Mouse (Mus musculus): Measurements from ENCODE around the gene Cdc42ep3.

Cdc42ep3 gene

DNA sequence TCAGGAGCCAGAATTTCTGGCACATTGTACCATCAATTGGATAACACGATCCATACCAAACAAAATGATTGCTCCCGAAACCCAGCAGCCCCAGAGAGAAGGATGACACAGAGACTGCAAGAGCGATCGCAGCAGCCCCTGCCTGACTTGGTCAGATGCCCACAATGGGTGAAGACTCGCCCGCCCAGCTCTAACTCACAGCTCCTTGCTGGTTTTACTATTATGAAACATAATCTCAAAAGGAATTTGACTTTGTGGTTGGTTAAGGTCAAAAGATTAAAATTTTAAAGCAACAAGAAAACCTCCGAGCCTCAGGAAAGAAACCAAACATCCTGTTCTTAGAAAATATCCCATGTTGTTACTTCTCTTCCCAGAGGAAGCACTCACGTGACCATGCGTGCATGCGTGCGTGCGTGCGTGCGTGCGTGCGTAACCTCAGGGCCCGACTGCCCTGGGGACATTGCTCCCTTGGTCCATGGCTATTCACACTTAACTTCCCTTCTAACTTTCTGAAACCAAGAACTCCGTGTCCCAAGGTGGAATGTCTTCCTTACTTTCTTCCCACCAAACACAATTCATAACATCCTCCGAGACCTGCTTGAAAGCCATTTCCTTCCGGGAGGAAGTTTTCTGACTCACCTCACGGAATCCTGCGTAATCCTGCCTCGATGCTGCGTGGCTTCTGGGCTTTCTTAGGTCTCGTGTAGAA is 9.7 kb downstream of the Cdc42ep3 start:
- no peak for DNase-seq (ENCODE audit: low read depth, low spot score)

DNA sequence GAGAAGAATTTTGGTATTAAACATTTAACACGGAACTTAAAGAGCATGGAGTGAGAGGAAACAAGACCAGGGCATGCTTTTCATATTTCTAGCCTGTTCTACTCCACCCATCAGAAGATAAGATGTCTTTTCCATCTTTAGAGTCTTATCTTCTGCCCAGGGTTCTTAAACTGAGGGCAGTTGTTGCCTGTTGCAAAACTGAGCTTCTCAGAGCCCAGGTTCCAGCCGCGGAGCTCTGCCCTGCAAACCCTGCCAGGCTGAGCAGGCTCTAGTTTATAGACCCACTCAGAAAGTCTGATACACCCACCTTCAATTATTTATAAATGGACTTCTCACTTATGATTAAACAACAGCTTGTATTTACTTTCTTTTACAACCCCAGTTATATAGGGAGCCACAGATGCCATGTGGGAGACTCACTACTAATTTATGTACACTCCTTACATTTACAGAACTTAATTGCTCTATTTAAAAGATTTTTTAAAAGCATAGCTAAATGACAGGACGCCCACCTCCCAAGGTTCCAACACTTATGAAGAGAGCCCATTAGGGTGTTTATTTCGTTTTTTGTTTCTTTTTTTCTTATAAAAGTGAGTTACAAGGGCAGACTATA is 11.5 kb downstream of the Cdc42ep3 start:
- no peak for DNase-seq (ENCODE audit: low read depth, low spot score)

DNA sequence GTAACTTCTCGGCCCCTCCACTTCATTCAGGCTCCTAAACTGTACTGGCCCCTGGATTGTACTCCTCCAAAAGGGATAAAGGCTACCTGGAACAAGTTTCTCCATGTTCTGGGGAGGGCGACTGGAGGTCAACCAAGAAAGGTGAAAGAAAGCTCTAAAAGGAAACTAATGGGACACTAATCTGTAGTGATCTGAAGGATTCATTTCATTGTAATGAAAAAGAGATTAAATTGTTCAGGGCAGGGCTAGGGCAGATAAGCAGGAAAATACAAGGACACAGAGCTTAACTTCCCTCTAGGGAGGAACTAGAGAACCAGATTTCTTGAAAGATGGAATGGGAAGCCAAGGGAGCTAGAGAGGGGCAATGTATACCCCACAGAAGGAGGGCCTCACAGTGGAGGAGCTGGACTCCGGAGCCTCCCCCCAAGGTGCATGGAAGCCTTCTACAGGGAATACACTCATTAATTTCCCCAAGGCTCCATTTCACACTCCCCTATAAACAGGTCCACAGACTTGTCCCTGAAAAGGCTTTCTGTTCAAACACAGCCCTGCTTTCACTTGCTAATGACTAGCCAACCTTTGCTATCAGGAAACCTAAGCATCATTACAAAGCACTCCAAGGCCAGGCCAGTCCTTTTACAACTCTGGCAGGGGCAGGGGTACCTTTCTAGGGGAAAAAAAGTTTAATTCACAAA is 12.1 kb downstream of the Cdc42ep3 start:
- DNase-seq (ENCODE audit: low read depth, low spot score), result no peak

DNA sequence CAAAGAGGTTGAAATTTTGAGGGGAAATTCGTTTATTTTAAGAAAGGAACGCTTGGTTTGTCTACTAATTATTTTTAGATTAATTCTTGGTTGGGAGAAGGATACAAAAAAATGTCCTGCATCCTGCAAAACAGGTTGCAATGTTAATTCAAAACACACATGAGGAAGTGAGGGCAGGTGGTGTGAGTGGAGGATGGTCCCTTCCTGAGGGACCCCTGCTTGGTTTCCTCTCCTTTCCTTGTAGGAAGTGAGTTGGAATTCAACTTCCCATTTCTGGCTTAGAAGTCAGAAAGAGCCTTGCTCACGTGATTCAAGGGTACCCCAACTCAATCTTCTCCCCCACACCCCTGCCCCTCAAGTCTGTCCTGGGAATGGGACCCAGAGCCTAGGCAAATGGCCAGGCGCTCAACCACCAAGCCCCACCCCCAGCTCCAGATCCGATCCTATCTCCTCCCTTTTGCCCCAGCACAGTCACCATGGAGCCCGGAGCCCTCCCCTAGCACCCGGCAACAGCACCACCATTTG is 12.9 kb downstream of the Cdc42ep3 start:
- DNase-seq (ENCODE audit: low read depth, low spot score), result no peak

DNA sequence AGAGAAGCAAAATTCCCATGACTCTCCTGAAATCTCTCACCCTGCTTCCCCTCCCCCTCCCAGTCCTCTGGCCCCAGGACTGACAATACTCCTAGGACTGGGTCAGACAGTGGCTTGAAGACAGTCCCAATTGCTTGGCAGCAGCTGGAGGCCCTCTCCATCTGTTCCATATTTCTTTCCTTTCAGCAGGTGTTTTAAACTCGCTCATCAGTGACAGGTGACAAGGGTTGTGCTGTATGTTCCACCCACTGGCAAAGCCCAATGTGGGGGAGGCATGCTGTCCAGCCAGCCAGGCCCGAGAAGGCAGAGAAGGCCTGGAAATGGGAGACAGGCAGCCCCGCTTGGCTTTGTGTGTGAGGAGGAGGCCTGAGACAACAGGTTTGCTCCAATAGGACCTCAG is 17.4 kb downstream of the Cdc42ep3 start:
- DNase-seq (ENCODE audit: low read depth, low spot score), result no peak

DNA sequence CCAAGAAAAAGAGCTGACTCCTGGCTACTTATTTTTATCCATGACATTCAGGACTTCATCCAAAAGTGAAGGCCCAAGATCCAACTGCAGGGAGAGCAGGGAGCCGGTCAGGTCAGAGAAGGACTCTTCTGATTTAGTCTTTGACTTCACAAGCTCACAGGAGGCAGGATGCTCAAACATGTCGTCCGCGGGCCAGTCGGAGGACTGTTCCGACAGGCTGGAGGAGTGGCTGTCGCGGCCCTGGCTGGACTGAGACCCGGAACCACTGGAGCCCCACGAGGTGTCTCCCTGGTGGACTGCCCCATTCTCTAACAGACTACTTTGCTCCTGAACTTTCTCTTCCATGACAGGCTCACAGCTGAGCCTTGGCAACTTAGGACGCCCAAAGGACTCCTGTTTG is 20.2 kb downstream of the Cdc42ep3 start:
- no peak for DNase-seq (ENCODE audit: low read depth, low spot score)

DNA sequence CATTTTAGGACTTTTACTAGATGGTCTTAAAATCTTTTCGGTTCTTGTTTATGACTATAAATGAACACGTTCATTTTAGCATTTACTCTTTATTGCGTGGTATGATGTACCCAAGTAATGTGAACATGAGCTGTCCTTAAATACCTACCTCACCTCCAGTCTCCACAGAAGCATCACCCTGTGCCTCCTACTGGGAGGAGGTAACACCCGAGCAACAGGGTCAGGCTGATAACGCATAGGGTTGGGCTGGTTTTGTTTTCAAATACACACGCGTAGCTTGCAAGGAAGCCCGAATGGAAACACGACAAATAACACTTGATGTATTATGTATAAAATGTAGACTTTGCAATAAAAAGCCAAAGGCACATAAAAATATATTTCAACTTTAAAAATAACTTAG is 21.2 kb downstream of the Cdc42ep3 start:
- DNase-seq (ENCODE audit: low read depth, low spot score), result no peak

DNA sequence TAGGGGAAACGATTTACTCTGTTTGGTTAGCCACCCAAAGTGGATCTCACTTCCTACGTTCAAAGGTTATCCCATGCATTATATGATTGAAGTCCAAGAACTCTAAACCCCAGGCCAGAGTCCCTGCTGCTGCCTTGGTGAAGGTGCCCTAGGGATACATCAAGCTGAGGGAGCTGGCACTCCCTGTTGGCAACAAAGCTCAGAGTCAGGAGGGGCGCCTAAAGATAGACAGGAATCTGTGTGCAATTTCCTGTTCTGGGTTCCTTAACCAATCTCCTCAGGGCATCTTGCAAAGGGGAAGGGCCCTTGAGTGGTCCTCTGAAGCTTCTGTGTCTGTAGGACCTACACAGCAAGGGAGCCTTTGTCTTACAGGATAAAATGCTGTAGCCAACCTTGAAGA is 22.0 kb downstream of the Cdc42ep3 start:
- no peak for DNase-seq (ENCODE audit: low read depth, low spot score)

DNA sequence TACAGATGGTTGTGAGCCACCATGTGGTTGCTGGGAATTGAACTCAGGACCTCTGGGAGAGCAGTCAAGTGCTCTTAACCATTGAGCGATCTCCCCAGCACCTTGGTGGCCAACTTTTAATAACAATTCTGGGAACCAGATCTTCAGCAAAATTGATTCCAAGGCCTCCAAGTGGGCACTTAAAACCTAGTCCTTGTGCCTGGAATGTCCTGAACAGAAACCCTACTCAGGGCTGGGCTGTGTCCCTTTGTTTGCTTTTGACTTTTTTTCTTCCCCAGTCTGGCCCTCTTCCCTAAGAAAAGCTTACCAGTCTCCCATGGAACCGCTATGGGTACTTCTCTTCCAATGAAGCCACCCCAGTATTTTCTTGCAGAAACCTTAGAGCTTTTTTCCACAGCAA is 24.5 kb downstream of the Cdc42ep3 start:
- no peak for DNase-seq (ENCODE audit: low read depth, low spot score)

DNA sequence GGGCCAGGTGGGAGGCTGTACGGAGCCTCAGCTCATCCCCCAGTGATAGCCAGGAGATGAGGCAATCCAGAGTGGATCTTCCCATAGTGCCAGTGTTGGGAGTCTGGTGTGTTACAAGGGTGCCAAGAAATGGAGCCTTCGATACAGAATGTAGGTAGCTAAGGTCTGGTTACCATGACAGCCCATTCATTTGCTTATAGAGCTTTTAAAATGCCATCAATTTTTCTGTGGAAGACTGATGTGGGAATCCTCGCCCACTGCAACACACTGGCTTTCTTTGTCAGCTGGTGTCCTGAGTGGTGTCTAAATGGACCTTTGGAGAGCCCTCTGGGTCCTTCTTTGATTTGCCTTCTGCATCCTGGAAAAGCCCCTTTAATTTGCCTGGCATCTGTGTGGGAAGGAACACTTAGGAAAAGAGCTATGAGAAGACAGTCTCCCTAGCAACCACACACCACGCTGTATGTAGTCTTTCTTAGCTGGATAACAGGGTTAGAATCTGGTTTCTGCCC is 28.0 kb downstream of the Cdc42ep3 start:
- DNase-seq (ENCODE audit: low read depth, low spot score), result no peak

DNA sequence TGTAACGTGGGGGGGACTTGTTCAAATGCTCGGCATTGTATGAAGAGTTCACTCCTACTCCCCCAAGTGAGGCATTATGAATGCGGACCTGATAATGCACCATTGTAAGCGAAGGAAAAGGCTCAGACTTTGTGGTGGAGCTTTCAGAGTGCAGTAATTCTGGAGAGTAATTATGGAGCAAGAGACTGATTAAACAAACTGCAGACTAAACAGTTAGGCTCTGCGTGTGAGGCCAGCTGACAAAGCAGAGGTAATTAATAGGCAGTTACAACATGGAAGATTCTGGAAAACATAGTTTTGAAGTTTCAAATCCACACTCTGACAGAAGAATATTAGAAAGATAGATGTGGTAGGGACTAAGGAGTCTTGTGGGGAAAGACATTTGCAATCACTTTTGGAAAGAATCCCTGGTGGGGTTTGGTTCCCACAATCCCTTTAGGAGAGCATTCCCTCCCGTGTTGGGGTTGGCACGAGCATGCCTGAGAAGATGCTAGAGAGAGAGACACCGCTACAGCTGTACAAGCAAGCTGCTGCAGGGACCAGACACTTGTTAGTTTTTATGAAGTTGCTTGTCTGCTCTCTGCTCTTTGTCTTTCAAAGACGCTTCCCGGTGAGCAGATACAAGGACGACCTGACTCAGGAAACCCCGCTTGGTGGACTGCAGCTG is 37.7 kb downstream of the Cdc42ep3 start:
- no peak for DNase-seq (ENCODE audit: low read depth, low spot score)

DNA sequence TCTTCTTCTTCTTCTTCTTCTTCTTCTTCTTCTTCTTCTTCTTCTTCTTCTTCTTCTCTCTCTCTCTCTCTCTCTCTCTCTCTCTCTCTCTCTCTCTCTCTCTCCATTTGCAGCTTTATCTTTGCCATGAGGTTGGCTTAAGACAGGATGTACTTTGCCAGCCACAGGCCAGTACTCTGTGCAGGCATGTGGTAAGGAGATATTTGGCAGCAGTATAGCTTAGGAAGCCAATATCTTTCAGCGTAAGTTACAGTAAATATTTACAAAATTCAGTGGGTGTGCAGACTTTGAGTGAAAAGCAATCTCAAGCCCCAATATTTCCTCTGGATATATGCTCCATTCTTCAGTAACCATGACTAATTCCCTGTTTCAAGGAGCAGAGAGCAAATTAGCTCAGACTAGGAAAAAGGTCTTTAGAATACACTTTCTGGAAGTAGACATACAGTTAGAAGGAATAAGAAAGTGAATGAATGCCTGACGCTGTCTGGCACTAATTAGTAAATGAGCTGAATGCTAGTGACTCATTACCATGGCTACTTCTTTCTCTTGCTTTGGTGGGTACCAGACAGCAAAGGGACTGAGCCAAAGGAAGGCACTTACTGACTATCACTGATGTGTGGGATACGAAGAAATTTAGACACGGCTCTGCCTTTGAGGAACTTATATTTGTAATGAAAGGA is 39.3 kb downstream of the Cdc42ep3 start:
- no peak for DNase-seq (ENCODE audit: low read depth, low spot score)

DNA sequence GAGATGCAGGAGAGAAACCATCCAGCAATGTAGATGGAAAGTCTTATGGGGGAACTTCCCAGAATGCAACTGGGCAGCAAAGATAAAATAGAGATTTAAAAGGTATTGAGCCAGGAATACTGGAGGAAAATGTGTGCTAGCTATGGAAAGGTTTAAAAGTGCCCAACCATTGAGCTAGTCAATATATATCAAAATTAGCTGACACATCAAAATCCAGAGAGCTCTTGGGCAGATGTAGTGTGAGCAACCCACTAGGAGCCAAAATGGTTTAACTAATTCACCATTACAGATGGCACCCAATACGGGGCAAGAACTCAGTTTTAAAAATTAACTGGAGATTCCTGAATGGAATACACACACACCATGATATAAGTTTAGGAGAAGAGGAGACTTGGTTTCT is 44.4 kb downstream of the Cdc42ep3 start:
- no peak for DNase-seq (ENCODE audit: low read depth, low spot score)

DNA sequence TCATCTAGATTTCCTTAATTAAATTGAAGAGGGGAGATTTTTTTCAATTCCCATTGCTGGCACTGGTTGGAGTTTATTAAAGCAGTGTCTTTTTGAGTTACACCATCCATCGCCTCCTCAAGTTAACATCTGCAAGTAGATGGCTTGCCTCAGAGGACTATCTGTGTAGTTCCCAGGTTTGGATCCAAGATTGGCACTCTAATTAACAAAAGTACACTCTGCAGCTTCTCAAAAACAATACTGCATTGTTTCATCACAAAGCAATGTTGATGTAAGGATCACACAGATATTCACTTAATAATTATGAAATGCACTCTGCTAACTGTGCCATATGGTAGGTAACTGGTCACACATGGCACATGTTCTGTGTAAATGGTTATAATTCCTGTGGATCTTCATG is 45.4 kb downstream of the Cdc42ep3 start:
- no peak for DNase-seq (ENCODE audit: low read depth, low spot score)

DNA sequence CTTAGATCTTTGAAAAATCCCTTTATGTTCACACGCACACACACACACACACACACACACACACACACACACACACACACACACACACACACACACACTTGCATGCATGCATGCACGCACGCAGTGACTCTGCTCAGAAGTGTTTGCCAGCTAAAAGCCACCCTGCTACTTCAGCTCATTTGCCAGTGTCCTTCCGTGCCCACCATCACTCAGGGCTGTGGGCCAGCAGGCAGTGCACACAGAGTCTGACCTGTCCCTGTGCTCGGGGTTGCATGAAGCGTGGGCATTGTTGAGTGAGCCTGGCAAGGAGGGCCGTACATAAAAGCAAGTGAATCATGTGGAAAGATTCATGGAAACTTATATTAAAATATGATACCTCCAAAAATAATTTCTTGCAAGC is 49.2 kb downstream of the Cdc42ep3 start:
- DNase-seq (ENCODE audit: low read depth, low spot score), result no peak

DNA sequence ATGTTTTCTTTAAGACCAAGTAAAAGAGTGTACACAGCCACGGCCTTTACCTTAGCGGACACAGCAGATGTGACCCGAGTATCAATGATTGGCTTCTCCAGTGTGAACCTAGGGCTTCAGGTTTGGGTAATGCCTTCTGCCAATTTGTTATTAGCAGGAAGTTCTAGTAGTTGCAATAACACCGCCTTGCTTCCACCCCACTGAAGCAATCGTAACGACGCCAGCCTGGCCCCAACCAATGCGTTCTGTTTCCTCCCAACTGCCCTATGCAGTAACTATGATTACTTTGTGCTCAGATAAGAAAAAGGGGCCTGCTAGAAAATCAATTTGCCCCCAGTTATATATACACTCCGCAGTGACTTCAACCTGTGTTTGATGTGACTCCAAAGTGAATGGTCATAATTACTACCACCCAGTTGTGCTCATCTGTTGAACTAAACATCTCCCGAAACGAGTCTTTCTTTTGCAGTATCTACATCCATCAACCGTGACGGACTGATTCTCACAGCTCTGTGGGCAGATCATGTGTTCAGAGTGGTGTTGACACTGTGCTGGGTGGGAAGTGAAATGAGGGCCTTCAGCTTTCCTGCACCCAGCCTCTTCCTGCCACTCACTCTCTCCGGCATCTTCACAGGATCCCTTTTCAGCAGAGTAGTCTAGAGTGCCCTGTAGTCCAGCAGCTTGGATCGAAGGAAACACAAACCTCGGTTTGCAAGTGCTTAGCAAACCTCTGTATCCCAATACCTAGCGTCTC is 51.0 kb downstream of the Cdc42ep3 start:
- no peak for DNase-seq (ENCODE audit: low read depth, low spot score)

DNA sequence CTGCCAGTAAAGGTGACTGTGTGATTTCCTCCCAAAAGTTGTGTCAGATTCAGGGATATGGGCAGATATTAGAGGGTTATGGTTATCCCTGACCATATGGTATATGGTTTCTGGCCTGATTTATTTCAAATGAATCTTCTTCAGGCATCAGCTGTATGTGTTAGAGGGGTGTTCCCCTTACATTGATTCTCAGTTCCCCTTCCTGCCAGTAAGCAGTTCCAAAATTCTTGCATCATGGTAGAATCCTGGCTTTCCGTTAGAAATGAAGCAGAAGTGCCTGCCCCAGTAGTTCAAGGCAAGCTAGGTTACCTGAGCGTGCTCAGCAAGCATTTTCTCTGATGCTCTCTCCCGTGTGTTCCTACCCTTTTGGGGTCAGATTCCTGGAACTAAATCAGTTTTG is 51.7 kb downstream of the Cdc42ep3 start:
- DNase-seq (ENCODE audit: low read depth, low spot score), result no peak

DNA sequence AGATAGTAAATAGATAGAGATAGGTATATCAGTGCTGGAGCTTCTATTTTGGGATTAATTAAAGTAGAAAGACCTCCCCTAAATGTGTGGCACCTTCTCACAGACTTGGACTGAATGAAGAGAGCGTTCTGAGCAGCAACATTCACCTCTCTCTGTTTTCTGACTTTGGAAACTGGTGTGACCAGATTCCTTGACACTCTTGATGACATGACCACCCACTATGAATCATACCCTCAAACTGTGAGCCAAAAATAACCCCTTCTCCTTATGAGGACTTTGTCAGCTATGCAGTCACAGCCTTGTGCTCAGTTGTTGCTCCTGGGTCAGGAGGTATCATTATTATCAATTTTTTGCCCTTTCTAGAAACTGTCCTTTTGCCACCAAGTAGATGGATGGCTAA is 55.0 kb downstream of the Cdc42ep3 start:
- no peak for DNase-seq (ENCODE audit: low read depth, low spot score)

DNA sequence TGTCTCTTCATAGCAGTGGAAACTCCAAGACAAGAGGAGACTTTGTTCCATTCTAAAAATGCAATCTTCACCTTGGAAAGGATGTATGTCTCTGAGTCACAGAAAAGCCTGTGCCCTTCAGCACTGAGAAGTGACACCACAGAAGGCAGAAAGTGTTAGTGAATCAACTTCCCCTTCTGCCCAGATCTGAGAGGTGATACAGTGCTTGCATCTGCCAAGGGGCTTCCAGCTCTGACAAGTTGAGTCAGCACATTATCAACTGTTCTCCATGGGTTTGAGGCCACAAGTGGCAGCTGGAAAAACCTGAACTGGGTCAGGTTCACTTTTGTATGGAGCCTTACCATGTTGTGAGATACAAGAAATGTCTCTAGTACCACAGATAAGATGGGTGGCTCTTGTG is 55.9 kb downstream of the Cdc42ep3 start:
- DNase-seq (ENCODE audit: low read depth, low spot score), result no peak

DNA sequence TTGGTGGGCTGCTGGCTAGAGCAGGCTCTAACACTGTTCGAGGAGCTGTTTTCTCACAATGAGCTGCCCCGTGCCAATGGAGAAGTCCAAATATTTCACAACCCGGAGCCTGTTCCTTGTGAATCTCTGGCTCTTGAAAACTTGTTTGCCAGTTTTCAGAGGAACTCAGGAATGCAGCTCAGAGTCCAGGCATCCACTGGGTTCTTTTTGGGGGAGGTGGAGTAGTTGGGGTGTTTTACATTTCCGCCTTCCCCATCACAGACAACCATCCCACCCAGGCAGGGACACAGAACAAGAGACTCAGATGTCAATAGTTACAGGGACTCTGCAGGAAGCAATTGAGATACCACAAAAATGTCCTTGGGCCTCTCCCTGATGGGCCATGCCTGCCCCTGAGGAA is 59.0 kb downstream of the Cdc42ep3 start:
- DNase-seq (ENCODE audit: low read depth, low spot score), result no peak

DNA sequence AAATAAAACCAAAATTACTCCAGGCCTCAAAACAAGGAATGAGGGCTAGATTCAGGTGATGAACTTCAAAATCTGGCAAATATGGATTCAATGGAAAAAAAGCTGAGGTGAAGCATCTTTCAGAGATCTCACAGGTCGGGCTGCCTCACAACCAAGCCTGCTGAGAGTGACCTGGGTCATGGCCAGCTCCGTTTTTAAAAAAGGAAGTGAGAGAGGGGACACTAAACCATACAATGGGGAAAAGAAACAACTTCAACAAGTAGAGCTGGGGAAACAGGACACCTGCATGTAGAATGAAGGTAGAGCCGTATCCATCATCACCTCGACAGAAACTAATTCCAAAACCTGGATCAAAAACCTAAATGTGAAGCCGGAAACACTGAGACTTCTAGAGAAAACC is 63.2 kb downstream of the Cdc42ep3 start:
- no peak for DNase-seq (ENCODE audit: low read depth, low spot score)

Data from CD4-positive, CD25-positive, alpha-beta regulatory T cell, adult 2 months (primary cell).